Mouse (Mus musculus): ENCODE data around the gene Dok5. TPM values are rescaled to one million over a fixed set of nuclear protein-coding genes. Genes with fewer than 3 reads are reported as not detected.

Dok5 gene
- total and polyA plus RNA-seq, 3 experiments = not detected

GRCm38 (mm10) chr2:170712658-170713285, 18.8 kb upstream of the Dok5 start:
- Histone ChIP-seq H3K9ac (ENCODE audit: control insufficient read depth, low read depth, low read length, poor library complexity, severe bottlenecking) (no peak overlapping the region), H3K36me3 (ENCODE audit: control insufficient read depth in 1 of 2, insufficient read depth in 2 of 2, low read length in 2 of 2) (no peaks in the 10 kb centered on the region), H3K27ac (ENCODE audit: control insufficient read depth, low read depth, low read length) (no peak overlapping the region), H3K79me2 (ENCODE audit: control insufficient read depth, insufficient read depth, low read length, poor library complexity) (no peaks in the 10 kb centered on the region), H3K27me3 (ENCODE audit: control insufficient read depth in 1 of 2, insufficient read depth in 2 of 2, low read length in 2 of 2) (no peaks in the 10 kb centered on the region), H3K4me3 (ENCODE audit: control insufficient read depth in 1 of 2, insufficient read depth in 1 of 2, low read depth in 2 of 2, low read length in 2 of 2) (no peak overlapping the region), H3K4me1 (ENCODE audit: control insufficient read depth in 1 of 2, insufficient read depth in 2 of 2, low read length in 2 of 2) (no peaks in the 10 kb centered on the region), H3K9me3 (replicated peaks; ENCODE audit: insufficient read depth, low read length) (no peaks in the 10 kb centered on the region)
- DNase-seq (ENCODE audit: low read depth, low spot score) = no peak
- TF ChIP-seq TBP (IDR thresholded peaks at IDR 0.05; ENCODE audit: low read depth, low read length) (no peak), POLR2AphosphoS2 (IDR thresholded peaks at IDR 0.05; ENCODE audit: low read length) (no peak), HCFC1 (IDR thresholded peaks at IDR 0.05; ENCODE audit: low read depth, low read length) (no peak), KAT2A (conservative IDR thresholded peaks at IDR 0.05; ENCODE audit: low read depth, low read length) (no peak), ETS1 (IDR thresholded peaks at IDR 0.05; ENCODE audit: low read depth, low read length) (no peak), USF1 (IDR thresholded peaks at IDR 0.05; ENCODE audit: low read depth, low read length) (no peak)

DNA sequence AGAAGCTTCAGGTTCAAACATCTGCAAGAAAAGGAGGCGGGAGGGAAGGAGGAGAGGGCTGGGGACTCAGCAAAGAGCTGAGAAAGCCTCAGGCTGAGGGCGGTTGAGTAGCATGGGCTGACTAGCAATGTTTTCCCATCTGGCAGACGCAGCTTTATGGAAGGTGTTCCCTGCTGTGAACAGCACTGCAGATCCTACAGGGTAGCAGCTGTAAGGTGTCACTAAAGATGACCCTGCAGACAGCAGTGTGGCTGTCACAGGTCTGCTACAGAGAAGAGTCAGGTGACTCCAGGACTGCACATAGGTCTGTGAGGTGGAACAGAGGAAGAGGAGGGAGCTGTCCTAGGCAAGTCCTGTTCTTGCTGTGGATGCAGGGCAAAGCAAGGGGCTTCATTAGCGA, 11.2 kb upstream of the Dok5 start:
- Histone ChIP-seq H3K9ac (ENCODE audit: control insufficient read depth, low read depth, low read length, poor library complexity, severe bottlenecking) (no peak overlapping the region), H3K9me3 (replicated peaks; ENCODE audit: insufficient read depth, low read length) (no peaks in the 10 kb centered on the region), H3K4me1 (ENCODE audit: control insufficient read depth in 1 of 2, insufficient read depth in 2 of 2, low read length in 2 of 2) (no peaks in the 10 kb centered on the region), H3K27me3 (ENCODE audit: control insufficient read depth in 1 of 2, insufficient read depth in 2 of 2, low read length in 2 of 2) (no peaks in the 10 kb centered on the region), H3K27ac (ENCODE audit: control insufficient read depth, low read depth, low read length) (no peak overlapping the region), H3K79me2 (ENCODE audit: control insufficient read depth, insufficient read depth, low read length, poor library complexity) (no peaks in the 10 kb centered on the region), H3K4me3 (ENCODE audit: control insufficient read depth in 1 of 2, insufficient read depth in 1 of 2, low read depth in 2 of 2, low read length in 2 of 2) (no peak overlapping the region), H3K36me3 (ENCODE audit: control insufficient read depth in 1 of 2, insufficient read depth in 2 of 2, low read length in 2 of 2) (no peaks in the 10 kb centered on the region)
- no peak for DNase-seq (ENCODE audit: low read depth, low spot score)
- TF ChIP-seq MYC (IDR thresholded peaks at IDR 0.05; ENCODE audit: low read depth, low read length) (no peak), MXI1 (IDR thresholded peaks at IDR 0.05; ENCODE audit: low read depth, low read length) (no peak), ETS1 (IDR thresholded peaks at IDR 0.05; ENCODE audit: low read depth, low read length) (no peak), ZMIZ1 (IDR thresholded peaks at IDR 0.05; ENCODE audit: low read depth, low read length) (no peak), USF1 (IDR thresholded peaks at IDR 0.05; ENCODE audit: low read depth, low read length) (no peak), SMC3 (IDR thresholded peaks at IDR 0.05; ENCODE audit: low read depth, low read length) (no peak), HCFC1 (IDR thresholded peaks at IDR 0.05; ENCODE audit: low read depth, low read length) (no peak), TBP (IDR thresholded peaks at IDR 0.05; ENCODE audit: low read depth, low read length) (no peak), CTCF (IDR thresholded peaks at IDR 0.05 in 2 of 3, conservative IDR thresholded peaks at IDR 0.05 in 1 of 3; ENCODE audit: control insufficient read depth in 1 of 3, insufficient read depth in 1 of 3, low read depth in 2 of 3, low read length in 3 of 3, poor library complexity in 1 of 3, severe bottlenecking in 1 of 3) (no peak), UBTF (IDR thresholded peaks at IDR 0.05; ENCODE audit: borderline replicate concordance, insufficient read depth, low read depth, low read length) (no peak), GABPA (IDR thresholded peaks at IDR 0.05; ENCODE audit: low read depth, low read length) (no peak), NRF1 (IDR thresholded peaks at IDR 0.05; ENCODE audit: insufficient read depth, low read depth, low read length, poor library complexity, severe bottlenecking) (no peak), MAFK (IDR thresholded peaks at IDR 0.05; ENCODE audit: borderline replicate concordance, low read depth, low read length) (no peak), MAX (IDR thresholded peaks at IDR 0.05; ENCODE audit: low read length) (no peak), RCOR1 (IDR thresholded peaks at IDR 0.05; ENCODE audit: low read depth, low read length) (no peak), TAL1 (IDR thresholded peaks at IDR 0.05; ENCODE audit: low read length) (no peak), POLR2A (IDR thresholded peaks at IDR 0.05; ENCODE audit: control insufficient read depth in 1 of 2, insufficient read depth in 1 of 2, low read depth in 1 of 2, low read length in 2 of 2, poor library complexity in 1 of 2) (no peak), POLR2AphosphoS2 (IDR thresholded peaks at IDR 0.05; ENCODE audit: low read length) (no peak), KAT2A (conservative IDR thresholded peaks at IDR 0.05; ENCODE audit: low read depth, low read length) (no peak)
